Mouse (Mus musculus) layer of hippocampus, postnatal 25 days (tissue): ENCODE data around the gene Gpr108. TPM values are rescaled to one million over a fixed set of nuclear protein-coding genes. Genes with fewer than 3 reads are reported as not detected.
A peak's percentile ranks its signal among the peaks of the same experiment; 100 is the strongest.

ENCODE experiments used
- DNase-seq, 2 experiments: peaks; one replicate each; pipeline ENCODE4 v3.0.0; 2022; ENCODE audit warnings: mixed read lengths in 2 of 2, low spot score in 1 of 2; ENCODE audit errors: extremely low spot score in 1 of 2
- total RNA-seq, 2 experiments: library from RNA; stranded (reverse); gene quantifications; 2 replicates each; pipeline ENCODE4 v1.2.3; 2021

Gene Gpr108
- total RNA-seq, 2 experiments from 2014 or later, result 20.4 to 23.3 TPM

GRCm38 (mm10) chr17:57247393-57248200 is 649 bp downstream of the Gpr108 start:
- peak; percentile 73 to 87 for DNase-seq

GRCm38 (mm10) chr17:57246663-57247392 is 1.4 kb downstream of the Gpr108 start:
- DNase-seq, result no peak

- no peak for DNase-seq
These were observed 2.8 kb downstream of the Gpr108 start for GRCm38 (mm10) chr17:57245311-57245929.

GRCm38 (mm10) chr17:57243650-57244370 is 4.4 kb downstream of the Gpr108 start:
- DNase-seq, result no peak

GRCm38 (mm10) chr17:57237181-57237580 is 11.1 kb downstream of the Gpr108 start:
- DNase-seq, result no peak

- DNase-seq, result no peak
These were observed 12.4 kb downstream of the Gpr108 start for GRCm38 (mm10) chr17:57235803-57236202.

- DNase-seq, result no peak
These were observed 13.9 kb downstream of the Gpr108 start for GRCm38 (mm10) chr17:57234254-57234928.

- no peak for DNase-seq
These were observed 15.2 kb downstream of the Gpr108 start for GRCm38 (mm10) chr17:57233038-57233437.

GRCm38 (mm10) chr17:57232200-57232599 is 16.0 kb downstream of the Gpr108 start:
- no peak for DNase-seq

GRCm38 (mm10) chr17:57231321-57231771 is 16.9 kb downstream of the Gpr108 start:
- DNase-seq, result no peak

GRCm38 (mm10) chr17:57230728-57231125 is 17.5 kb downstream of the Gpr108 start:
- no peak for DNase-seq

- DNase-seq, result no peak
These were observed 18.2 kb downstream of the Gpr108 start for GRCm38 (mm10) chr17:57229851-57230727.

- DNase-seq, result no peak
These were observed 19.4 kb downstream of the Gpr108 start for GRCm38 (mm10) chr17:57228873-57229272.

GRCm38 (mm10) chr17:57228014-57228413 is 20.2 kb downstream of the Gpr108 start, which contains the start of gene C3:
Gene C3 (minus strand): TSS chr17:57228136.
- DNase-seq, result no peak

- no peak for DNase-seq
These were observed 20.8 kb downstream of the Gpr108 start for GRCm38 (mm10) chr17:57227468-57227867.

- no peak for DNase-seq
These were observed 24.9 kb downstream of the Gpr108 start for GRCm38 (mm10) chr17:57223313-57223712.

GRCm38 (mm10) chr17:57221911-57222310 is 26.3 kb downstream of the Gpr108 start:
- DNase-seq, result no peak

- DNase-seq, result no peak
These were observed 28.4 kb downstream of the Gpr108 start for GRCm38 (mm10) chr17:57219884-57220207.
